Mouse (Mus musculus) cerebral cortex, adult 2 months (tissue): ENCODE data around the gene Tsfm.

Source experiments
- WGBS: fragments of 180-500 bp; shearing (Covaris S2); methylation state at CpG from one replicate; pipeline ENCODE4 v1.1.7; 2018; 5-methylcytosine and 5-hydroxymethylcytosine counted together

Gene Tsfm

DNA sequence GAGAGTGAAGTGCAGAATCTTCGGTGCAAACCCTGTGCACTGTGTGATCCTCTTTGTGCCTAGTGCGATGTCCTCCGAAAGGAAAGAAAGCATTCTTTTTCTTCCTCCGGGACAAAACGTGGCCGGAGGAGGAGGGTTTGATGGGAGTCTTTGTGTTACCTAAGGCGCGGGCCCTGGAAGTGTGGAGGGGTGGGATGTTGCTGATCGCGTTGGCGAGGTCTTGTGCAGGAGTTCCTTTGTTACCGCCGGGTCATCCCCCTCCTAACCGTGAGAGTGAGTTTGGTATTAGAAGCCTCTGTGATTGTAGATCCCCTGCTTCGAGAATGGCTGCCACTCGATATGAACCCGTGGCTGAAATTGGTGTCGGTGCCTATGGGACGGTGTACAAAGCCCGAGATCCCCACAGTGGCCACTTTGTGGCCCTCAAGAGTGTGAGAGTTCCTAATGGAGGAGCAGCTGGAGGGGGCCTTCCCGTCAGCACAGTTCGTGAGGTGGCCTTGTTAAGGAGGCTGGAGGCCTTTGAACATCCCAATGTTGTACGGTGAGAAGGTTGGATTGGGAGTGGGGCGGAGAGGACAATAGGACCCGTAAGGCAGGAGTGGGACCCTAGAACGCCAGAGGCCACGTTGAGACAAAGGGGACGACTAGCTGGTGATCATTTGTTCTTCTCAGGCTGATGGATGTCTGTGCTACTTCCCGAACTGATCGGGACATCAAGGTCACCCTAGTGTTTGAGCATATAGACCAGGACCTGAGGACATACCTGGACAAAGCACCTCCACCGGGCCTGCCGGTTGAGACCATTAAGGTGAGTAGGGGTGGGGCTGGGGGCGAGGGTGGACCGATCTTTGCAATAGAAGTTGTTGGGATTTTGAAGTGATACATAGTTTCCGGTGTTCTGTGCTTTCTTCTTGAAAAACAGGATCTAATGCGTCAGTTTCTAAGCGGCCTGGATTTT lies 33.6 kb upstream of the Tsfm start:
- WGBS = 8% methylated on average over 37 of the region's 37 CpGs

GRCm38 (mm10) chr10:127063239-127063872 lies 32.7 kb upstream of the Tsfm start, which contains the start of gene Cdk4:
Gene Cdk4 (plus strand): TSS chr10:127063534.
- WGBS = under 1% methylated on average over 44 of the region's 46 CpGs

DNA sequence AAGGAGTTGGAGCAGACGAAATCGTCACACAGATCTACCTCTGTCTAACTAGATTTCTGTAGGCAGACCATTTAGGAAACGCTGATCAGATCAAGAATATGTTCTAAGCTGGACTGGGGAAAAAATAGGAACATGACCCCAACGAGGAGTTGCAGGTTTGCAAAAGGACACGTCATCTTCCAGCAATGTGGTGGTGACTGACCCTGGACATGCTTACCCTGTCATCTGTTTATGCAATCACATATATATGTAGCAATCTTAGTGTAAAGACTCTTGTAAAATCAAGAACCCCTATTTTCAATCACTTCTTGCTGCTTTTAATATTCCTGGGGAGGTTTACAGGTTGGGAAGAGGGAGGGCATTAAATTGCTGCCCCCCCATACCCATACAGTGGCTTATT lies 31.9 kb upstream of the Tsfm start:
- 49% methylated on average over 5 of the region's 5 CpGs for WGBS

GRCm38 (mm10) chr10:127062101-127062500 lies 31.5 kb upstream of the Tsfm start:
- WGBS = 82% methylated on average over 4 of the region's 4 CpGs

GRCm38 (mm10) chr10:127061513-127061912 lies 30.9 kb upstream of the Tsfm start:
- WGBS = 54% methylated on average over 2 of the region's 2 CpGs

GRCm38 (mm10) chr10:127061085-127061484 lies 30.4 kb upstream of the Tsfm start:
- 32% methylated on average over 5 of the region's 5 CpGs for WGBS

DNA sequence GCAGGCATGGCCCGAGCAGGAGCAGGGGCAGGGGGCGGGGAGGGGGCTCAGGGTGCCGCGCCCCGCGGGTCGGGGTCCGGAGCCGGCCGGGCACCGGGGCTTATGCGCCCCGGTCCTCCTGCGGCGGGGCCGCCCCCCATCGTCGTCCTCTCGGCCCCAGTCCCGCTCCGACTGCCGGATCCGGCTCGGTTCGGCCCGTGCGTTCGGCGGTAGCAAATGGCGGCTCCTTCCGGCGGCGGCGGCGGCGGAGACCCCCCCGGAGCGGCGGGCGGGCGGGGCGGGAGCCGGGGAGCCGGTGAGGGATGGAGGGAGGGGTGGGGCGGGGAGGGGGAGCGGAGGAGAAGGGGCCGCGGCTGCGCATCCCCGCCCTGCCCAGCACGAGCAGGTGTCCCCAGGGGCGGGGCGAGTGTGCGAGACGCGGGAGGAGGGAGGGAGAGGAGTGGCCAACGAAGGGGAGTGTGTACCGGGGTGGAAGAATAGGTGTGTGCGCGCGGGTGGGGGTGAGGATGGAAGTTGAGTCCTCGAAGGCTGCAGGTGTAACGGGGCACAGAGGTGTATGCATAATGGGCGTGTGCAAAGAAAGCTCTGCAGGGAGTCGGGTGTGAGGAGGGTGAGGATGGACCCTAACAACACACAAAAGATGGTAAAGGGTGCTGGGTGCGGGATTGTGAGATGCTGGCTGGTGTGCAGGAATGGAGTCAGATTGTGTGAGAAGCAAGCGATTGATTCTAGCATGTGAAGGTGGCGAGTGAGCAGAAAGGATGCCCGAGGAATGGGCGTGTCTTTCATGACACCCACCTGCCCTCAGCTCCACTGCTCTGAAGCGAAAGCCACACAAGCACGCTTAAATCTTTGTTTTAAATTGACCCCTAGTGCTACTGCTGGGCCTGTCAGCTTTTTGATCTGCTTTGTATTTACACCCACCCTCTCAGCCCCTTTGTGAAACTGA lies 29.6 kb upstream of the Tsfm start, which contains the start of gene March9:
TSS of gene March9 (minus strand) at position 217 of the 949 bp plus-strand sequence.
- 2% methylated on average over 41 of the region's 72 CpGs for WGBS

GRCm38 (mm10) chr10:127059174-127059967 lies 28.7 kb upstream of the Tsfm start:
- under 1% methylated on average over 69 of the region's 92 CpGs for WGBS

DNA sequence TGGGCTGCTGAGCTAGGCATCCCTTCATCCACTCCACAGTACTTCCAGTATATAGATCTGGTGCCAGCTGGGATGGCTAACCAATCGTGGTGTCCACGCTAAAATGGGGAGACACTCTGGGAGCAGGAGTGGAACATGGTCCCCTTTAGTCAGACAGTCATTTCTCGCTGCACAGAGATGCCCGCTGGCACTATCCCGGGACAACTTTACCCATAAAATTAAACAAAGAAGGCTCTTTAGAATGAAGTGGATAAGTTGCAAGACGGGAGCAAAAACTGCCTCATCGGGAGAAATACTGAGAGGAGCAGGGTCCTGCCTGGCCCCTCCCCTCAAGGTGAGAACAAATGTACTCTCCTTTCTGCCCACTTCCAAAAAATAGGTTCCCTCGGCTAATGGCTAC lies 28.1 kb upstream of the Tsfm start:
- WGBS = 3% methylated on average over 8 of the region's 8 CpGs

DNA sequence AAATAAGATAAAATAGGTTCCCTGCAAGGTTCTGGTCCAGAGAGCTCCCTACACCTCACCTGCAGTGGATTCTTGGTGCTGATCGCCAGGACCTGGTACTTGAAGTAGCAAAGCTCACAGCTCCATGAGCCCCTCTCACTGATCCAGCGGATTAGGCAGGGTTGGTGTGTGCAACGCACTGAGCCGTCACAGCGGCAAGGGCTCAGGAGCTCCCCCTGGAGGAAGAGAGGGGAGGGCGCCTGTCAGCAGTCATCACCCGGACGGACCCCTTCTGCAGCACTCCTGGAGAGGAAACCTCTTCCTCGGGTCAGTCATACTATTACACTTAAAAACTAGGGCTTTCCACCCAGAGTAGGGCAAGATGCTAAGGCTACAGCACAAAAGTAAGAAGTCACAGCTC lies 27.5 kb upstream of the Tsfm start:
- 1% methylated on average over 9 of the region's 9 CpGs for WGBS

DNA sequence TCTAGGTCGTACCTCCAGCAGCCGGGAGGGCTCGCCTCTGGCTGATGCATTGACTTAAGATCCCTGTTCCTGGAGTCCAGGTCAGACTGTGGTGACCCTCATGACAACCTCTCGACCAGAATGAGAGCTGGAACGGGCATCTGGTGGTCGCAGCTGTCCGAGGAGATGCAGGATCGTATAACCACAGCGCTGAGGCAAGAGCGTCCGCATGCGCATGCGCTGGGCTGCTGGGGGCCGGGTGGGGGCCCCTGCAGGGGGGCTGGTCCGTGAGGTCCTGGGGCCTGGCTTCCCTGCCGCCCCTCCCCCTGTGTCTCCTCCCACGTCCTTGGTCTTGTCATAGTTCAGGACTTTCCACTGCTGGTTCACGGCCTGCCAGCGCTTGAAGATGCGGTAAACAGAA lies 25.9 kb upstream of the Tsfm start:
- 92% methylated on average over 20 of the region's 20 CpGs for WGBS

- WGBS = 87% methylated on average over 8 of the region's 8 CpGs
Observed at GRCm38 (mm10) chr10:127055406-127055805, 24.8 kb upstream of the Tsfm start.

- 75% methylated on average over 4 of the region's 4 CpGs for WGBS
Observed at GRCm38 (mm10) chr10:127054646-127055045, 24.0 kb upstream of the Tsfm start.

GRCm38 (mm10) chr10:127050119-127050474 lies 19.5 kb upstream of the Tsfm start:
- 16% methylated on average over 10 of the region's 10 CpGs for WGBS

DNA sequence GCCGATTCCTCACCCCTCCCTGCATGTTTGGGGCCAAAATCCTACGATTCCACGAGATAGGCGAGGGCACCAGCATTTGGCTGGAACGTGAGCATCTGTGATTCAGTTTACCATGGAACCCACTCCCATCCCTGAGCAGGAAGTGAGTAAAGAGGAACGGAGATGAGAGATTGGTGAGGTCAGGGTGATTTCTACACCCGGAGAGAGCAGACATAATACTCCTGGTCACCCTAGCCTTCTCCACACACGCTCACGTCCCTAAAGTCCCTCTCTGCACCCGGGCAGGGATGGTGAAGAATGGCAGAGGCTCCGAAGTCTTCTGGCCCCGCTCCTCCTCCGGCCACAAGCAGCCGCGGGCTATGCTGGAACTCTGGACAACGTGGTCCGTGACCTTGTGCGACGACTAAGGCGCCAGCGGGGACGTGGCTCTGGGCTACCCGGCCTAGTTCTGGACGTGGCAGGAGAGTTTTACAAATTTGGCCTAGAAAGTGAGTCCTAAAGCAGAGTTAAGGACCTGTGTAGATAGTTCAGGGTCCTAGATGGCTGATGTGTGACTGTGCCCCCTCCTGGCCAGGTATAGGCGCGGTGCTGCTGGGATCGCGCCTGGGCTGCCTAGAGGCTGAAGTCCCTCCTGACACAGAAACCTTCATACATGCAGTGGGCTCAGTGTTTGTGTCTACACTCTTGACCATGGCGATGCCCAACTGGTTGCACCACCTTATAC lies 18.9 kb upstream of the Tsfm start:
- 3% methylated on average over 29 of the region's 29 CpGs for WGBS

DNA sequence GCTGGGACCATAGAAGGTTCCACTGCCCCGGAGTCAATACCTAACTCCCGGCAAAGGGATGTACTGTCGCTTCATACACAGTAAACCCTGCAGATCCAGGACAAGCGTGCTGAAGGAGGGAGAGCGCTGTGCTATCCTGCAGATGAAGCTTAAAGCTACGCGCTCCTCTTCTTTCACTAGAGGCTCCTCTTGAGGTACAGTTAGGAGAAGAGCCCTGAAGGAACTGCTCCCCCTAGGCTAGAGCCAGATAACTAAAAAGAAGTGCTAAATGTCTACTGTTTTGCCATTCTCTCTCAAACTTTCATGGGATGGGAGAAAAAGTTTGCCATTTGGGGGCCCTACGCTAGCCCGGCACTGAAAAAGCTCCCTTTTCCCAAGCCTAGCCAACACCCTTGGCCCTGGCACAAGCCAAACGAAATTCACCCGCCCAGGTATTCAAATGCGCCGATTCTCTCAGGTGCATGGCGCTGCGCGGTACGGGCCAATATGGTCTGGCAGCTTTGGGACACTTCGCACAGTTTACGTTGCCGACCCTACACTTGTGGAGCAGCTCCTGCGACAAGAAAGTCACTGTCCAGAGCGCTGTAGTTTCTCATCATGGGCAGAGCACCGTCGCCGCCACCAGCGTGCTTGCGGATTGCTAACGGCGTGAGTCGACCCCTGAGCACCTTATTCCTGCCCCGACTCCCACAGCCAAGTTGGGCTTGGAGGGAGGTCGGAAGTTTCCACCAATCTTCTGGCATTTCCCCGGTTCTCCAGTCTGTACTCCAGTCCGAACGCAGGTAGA lies 18.2 kb upstream of the Tsfm start:
- WGBS = 5% methylated on average over 35 of the region's 35 CpGs

- WGBS = 40% methylated on average over 5 of the region's 5 CpGs
Observed at GRCm38 (mm10) chr10:127047954-127048353, 17.3 kb upstream of the Tsfm start, which contains the start of gene Cyp27b1. Gene Cyp27b1 (plus strand): TSS chr10:127048250.

GRCm38 (mm10) chr10:127043187-127043586 lies 12.5 kb upstream of the Tsfm start:
- 87% methylated on average over 6 of the region's 6 CpGs for WGBS

- 12% methylated on average over 5 of the region's 5 CpGs for WGBS
Observed at GRCm38 (mm10) chr10:127042468-127043115, 12.0 kb upstream of the Tsfm start.
